Mouse (Mus musculus) hindbrain, embryonic 14.5 days (tissue): ENCODE data around the gene Sf3b2. TPM values are rescaled to one million over a fixed set of nuclear protein-coding genes. Genes with fewer than 3 reads are reported as not detected.
"Not testable (repeated sequence)": the region's sequence is repeated elsewhere in the genome, so short reads cannot be mapped to it uniquely, and the experiment has no call there.

Experiments used
- ATAC-seq: fragments of 200-750 bp; cut with Nextera tagmentation; 2 replicates; pipeline ENCODE4 v1.8.0; 2017; ENCODE audit warnings: moderate number of reproducible peaks, mild to moderate bottlenecking, moderate TSS enrichment, moderate library complexity; ENCODE audit not compliant: low FRiP score
- DNase-seq: peaks from one replicate; pipeline ENCODE4 v3.0.0-alpha.2; 2015; ENCODE audit warnings: low spot score
- H3K27ac ChIP-seq: fragments of 300-500 bp; sonication (generic); 2 replicates; pipeline ENCODE4 v1.5.1; 2014; ENCODE audit warnings: mild to moderate bottlenecking, moderate library complexity
- H3K27me3 ChIP-seq: fragments of 300-500 bp; sonication (generic); 2 replicates; pipeline ENCODE4 v1.6.1; 2014; ENCODE audit warnings: mild to moderate bottlenecking, low read length, mixed read lengths; ENCODE audit not compliant: control insufficient read depth, insufficient read depth
- H3K36me3 ChIP-seq: fragments of 300-500 bp; sonication (generic); replicated peaks from 2 replicates; pipeline ENCODE4 v1.6.1; 2014; ENCODE audit not compliant: control insufficient read depth, insufficient read depth
- H3K4me1 ChIP-seq: fragments of 300-500 bp; sonication (generic); replicated peaks from 2 replicates; pipeline ENCODE4 v1.6.1; 2014; ENCODE audit warnings: antibody characterized with exemption, low read length, mixed read lengths; ENCODE audit not compliant: control insufficient read depth, insufficient read depth
- H3K4me2 ChIP-seq: fragments of 300-500 bp; sonication (generic); replicated peaks from 2 replicates; pipeline ENCODE4 v1.6.1; 2014; ENCODE audit warnings: mild to moderate bottlenecking, moderate library complexity
- H3K4me3 ChIP-seq: fragments of 300-500 bp; sonication (generic); replicated peaks from 2 replicates; pipeline ENCODE4 v1.5.1; 2014; ENCODE audit warnings: mild to moderate bottlenecking, low read length
- H3K9ac ChIP-seq: fragments of 300-500 bp; sonication (generic); 2 replicates; pipeline ENCODE4 v1.6.1; 2014
- H3K9me3 ChIP-seq: fragments of 300-500 bp; sonication (generic); 2 replicates; pipeline ENCODE4 v1.6.1; 2016; ENCODE audit warnings: low read length; ENCODE audit not compliant: control insufficient read depth
- WGBS: fragments of 180-500 bp; shearing (Covaris S2); extraction: QIAGEN DNeasy Blood & Tissue Kit; methylation state at CpG from one replicate; pipeline ENCODE4 v1.1.7; 2014; 5-methylcytosine and 5-hydroxymethylcytosine counted together
- polyA plus RNA-seq: library from polyadenylated mRNA; unstranded; fragments of >200 nt; fragmentation: Nextera tagmentation; extraction: Ambion mirVana; gene quantifications from 2 replicates; pipeline ENCODE4 v1.2.1, GENCODE M21; 2014

The Sf3b2 gene
- polyA plus RNA-seq, 1 experiment from 2014 or later, result 305 TPM

DNA sequence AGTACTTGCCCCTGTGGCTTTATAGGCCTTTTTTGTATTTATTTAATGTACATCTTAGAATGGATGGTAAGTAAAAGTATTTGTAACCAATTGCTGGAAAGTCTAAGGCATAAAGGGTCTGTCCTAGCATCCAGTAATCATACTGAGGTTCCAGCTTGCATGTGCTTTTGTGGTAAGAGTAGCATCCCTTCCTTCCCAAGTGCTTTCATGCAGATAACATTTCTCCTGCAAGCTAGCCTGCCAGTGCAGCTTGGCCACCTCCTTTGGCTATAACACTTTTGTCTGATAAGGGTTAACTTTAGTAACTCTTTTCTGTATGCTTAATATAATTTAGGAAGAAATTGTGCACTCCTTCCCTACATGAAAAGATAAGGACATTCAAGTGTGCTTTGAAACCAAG is 27.2 kb downstream of the Sf3b2 start:
- H3K4me1 ChIP-seq, result peaks cover 18% of the 10 kb centered on the region
- H3K9me3 ChIP-seq, result no peaks in the 10 kb centered on the region
- H3K27me3 ChIP-seq, result no peaks in the 10 kb centered on the region
- no peak overlapping the region for H3K27ac ChIP-seq
- H3K36me3 ChIP-seq, result no peaks in the 10 kb centered on the region
- ATAC-seq (no peak), DNase-seq (no peak)
- no peak overlapping the region for H3K4me2 ChIP-seq
- H3K9ac ChIP-seq, result no peak overlapping the region
- no peak overlapping the region for H3K4me3 ChIP-seq

DNA sequence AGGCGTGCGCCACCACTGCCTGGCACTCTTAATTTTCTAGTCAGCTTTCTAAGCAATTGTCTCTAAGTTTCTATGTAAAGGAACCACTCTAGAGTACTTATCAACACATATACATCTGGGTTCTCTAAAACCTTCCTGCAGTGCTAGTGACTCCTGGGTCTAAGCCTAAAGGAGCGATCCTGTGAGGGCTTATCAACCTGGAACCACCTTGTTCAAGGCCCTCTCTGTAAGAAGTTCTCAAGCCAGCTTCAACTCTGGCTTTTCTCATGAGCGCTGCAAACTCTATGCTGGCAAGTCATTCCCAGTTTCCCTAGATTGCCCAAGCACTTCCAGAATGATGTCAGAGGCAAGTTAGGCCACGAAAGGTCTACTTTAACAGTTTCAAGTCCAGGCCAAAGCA is 28.2 kb downstream of the Sf3b2 start:
- WGBS, result 98% methylated on average over 5 of the region's 5 CpGs
- H3K27ac ChIP-seq, result no peak overlapping the region
- no peak overlapping the region for H3K4me2 ChIP-seq
- no peaks in the 10 kb centered on the region for H3K36me3 ChIP-seq
- peaks cover 17% of the 10 kb centered on the region for H3K4me1 ChIP-seq
- ATAC-seq, result no peak
- no peaks in the 10 kb centered on the region for H3K9me3 ChIP-seq
- no peaks in the 10 kb centered on the region for H3K27me3 ChIP-seq
- DNase-seq, result no peak
- no peak overlapping the region for H3K9ac ChIP-seq
- no peak overlapping the region for H3K4me3 ChIP-seq

DNA sequence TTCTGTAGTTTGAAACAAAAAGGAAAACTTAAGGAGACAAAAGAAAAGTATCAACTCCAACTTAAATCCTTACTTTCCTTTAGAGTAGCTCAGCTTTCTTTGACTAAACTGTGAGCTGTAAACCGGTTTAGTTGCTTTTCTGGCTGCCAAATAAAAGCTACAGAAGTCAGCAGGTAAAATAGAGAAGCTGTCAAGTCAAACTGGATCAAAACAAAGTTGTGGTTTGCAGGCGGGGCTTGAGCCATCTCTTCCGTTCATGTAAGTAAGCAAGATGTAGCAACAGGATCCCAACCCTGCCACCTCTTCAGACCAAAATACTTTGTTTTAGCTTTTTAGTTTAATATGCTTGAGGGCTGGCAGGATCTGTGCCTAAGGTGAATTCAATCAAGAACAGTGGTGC is 38.1 kb downstream of the Sf3b2 start:
- Histone ChIP-seq H3K36me3 (no peaks in the 10 kb centered on the region), H3K4me2 (no peak overlapping the region), H3K4me3 (no peak overlapping the region), H3K4me1 (no peaks in the 10 kb centered on the region), H3K27ac (no peak overlapping the region), H3K9ac (no peak overlapping the region), H3K9me3 (no peaks in the 10 kb centered on the region), H3K27me3 (no peaks in the 10 kb centered on the region)
- ATAC-seq (no peak), DNase-seq (no peak)
- WGBS, result 59% methylated on average over 3 of the region's 3 CpGs

DNA sequence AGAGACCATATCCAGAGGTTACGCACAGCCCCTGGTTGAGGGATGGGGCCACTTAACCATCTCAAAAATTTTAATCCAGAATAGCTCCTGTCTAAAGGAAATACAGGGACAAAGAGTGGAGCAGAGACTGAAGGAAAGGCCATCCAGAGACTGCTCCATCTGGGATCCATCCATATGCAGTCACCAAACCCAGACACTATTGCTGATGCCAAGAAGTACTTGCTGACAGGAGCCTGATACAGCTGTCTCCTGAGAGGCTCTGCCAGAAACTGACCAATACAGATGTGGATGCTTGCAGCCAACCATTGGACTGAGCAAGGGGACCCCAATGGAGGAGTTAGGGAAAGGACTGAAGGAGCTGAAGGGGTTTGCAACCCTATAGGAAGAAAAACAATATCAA is 58.3 kb downstream of the Sf3b2 start:
- not testable (repeated sequence) for H3K9me3 ChIP-seq, H3K36me3 ChIP-seq, DNase-seq, H3K27me3 ChIP-seq, ATAC-seq, H3K4me1 ChIP-seq, H3K9ac ChIP-seq, H3K27ac ChIP-seq, H3K4me2 ChIP-seq, H3K4me3 ChIP-seq
- WGBS, result 95% methylated on average over 1 of the region's 1 CpGs

DNA sequence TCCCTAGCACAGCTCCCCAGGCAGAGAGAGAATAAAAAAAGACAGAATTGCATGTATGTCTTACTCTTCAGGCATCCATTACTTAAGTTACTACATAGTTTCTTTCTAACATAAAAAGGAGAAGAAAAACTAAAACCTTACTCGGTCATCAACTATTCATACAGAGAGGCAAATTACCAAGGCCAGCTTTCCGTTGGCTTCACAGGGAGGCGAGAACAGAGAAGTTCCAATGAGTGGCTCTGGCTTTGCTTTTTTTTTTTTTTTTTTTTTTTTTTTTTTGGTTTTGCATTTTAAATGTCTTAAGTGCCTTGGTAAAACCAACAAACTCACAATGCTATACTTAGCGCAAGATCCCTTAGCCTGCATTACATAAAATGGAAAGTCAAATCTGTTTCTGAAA is 62.6 kb downstream of the Sf3b2 start:
- DNase-seq (no peak), ATAC-seq (no peak)
- 87% methylated on average over 4 of the region's 4 CpGs for WGBS
- H3K27me3 ChIP-seq, result no peaks in the 10 kb centered on the region
- H3K36me3 ChIP-seq, result no peaks in the 10 kb centered on the region
- no peak overlapping the region for H3K9ac ChIP-seq
- no peak overlapping the region for H3K27ac ChIP-seq
- no peaks in the 10 kb centered on the region for H3K9me3 ChIP-seq
- no peak overlapping the region for H3K4me3 ChIP-seq
- H3K4me1 ChIP-seq, result no peaks in the 10 kb centered on the region
- no peak overlapping the region for H3K4me2 ChIP-seq

DNA sequence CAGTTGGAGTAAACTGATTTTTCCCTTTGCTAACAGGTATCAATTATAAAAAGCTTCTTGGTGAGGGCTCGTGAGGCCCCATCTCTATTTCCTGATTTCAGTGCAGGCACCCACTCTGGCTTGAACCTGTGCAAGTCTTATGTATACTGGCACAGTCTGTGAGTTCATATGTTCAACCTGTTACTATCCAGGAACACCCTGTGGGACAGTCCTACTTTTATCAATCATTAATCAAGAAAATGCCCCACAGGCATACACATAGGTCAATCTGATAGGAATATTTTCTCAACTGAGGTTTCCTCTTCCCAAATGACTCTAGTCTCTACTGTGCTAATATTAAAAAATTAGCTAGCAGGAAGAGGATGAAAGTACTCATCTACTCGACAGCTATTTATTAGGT is 65.1 kb downstream of the Sf3b2 start:
- Histone ChIP-seq H3K9ac (no peak overlapping the region), H3K4me2 (no peak overlapping the region), H3K4me1 (no peaks in the 10 kb centered on the region), H3K27me3 (no peaks in the 10 kb centered on the region), H3K27ac (no peak overlapping the region), H3K4me3 (no peak overlapping the region), H3K36me3 (no peaks in the 10 kb centered on the region), H3K9me3 (no peaks in the 10 kb centered on the region)
- WGBS, result 91% methylated on average over 2 of the region's 2 CpGs
- ATAC-seq (no peak), DNase-seq (no peak)

DNA sequence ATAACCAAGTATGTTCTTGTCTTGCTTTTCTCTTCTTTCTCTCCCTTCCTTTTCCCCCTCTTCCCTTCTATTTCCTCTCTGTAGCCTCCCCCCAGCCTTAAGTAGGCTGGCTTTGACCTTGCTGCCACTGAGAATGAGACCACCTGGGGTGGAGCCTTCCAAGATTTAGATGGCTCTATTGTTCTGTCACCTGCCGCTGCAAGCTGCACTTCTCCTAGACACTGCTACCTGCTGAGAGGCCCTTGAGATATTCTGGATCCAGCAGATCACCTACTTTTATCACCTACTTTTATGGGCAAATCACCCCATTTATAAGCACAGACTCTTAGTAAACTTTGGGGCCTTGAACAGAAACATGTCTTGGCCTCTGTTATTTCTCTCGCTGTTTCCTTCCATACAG is 70.6 kb downstream of the Sf3b2 start:
- H3K9me3 ChIP-seq, result no peaks in the 10 kb centered on the region
- no peak overlapping the region for H3K4me2 ChIP-seq
- no peaks in the 10 kb centered on the region for H3K27me3 ChIP-seq
- 38% methylated on average over 2 of the region's 2 CpGs for WGBS
- H3K4me3 ChIP-seq, result no peak overlapping the region
- H3K4me1 ChIP-seq, result no peaks in the 10 kb centered on the region
- no peaks in the 10 kb centered on the region for H3K36me3 ChIP-seq
- H3K27ac ChIP-seq, result no peak overlapping the region
- no peak for ATAC-seq
- no peak for DNase-seq
- no peak overlapping the region for H3K9ac ChIP-seq

DNA sequence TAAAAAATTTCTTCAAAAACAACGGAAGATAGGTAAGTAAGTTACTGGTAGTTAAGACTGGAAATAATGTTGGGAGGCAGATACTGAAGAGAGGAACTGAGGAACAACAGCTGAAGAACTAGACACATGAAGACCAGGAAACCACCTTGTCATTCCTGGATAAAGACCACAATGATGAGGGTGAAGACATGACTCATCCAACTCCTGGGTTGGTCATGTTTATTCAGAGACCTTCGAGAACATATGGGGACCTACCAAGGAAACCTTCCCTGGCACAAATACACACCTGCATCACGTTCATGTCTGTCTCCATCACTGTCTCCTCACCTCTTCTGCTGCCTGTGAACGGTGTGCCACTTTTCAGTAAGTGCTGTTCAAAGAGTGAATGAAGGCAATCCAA is 71.2 kb downstream of the Sf3b2 start:
- no peaks in the 10 kb centered on the region for H3K36me3 ChIP-seq
- H3K4me3 ChIP-seq, result no peak overlapping the region
- H3K4me1 ChIP-seq, result no peaks in the 10 kb centered on the region
- no peaks in the 10 kb centered on the region for H3K27me3 ChIP-seq
- H3K4me2 ChIP-seq, result no peak overlapping the region
- no peak for ATAC-seq
- no peak overlapping the region for H3K27ac ChIP-seq
- H3K9me3 ChIP-seq, result no peaks in the 10 kb centered on the region
- H3K9ac ChIP-seq, result no peak overlapping the region
- no peak for DNase-seq
- 88% methylated on average over 4 of the region's 4 CpGs for WGBS

Other genes with a start within 250 kb of the Sf3b2 start
- 1.1 and 1.4 TPM in 2 replicates for gene Rin1, start 245.0 kb downstream of the Sf3b2 start, polyA plus RNA-seq
- gene Cd248, start 227.4 kb downstream of the Sf3b2 start, polyA plus RNA-seq, result 23.8 and 26.4 TPM in 2 replicates
- gene Tmem151a, start 209.9 kb downstream of the Sf3b2 start, polyA plus RNA-seq, result 20.7 and 23.8 TPM in 2 replicates
- 62.4 and 72.6 TPM in 2 replicates for gene Yif1a, start 206.9 kb downstream of the Sf3b2 start, polyA plus RNA-seq
- 485 and 502 TPM in 2 replicates for gene Cnih2, start 196.9 kb downstream of the Sf3b2 start, polyA plus RNA-seq
- 210 and 213 TPM in 2 replicates for gene Rab1b, start 188.4 kb downstream of the Sf3b2 start, polyA plus RNA-seq
- gene Klc2, start 176.9 kb downstream of the Sf3b2 start, polyA plus RNA-seq, result 72.7 and 72.9 TPM in 2 replicates
- 54.3 and 59.7 TPM in 2 replicates for gene Pacs1, start 22.3 kb downstream of the Sf3b2 start, polyA plus RNA-seq
- gene Gal3st3, start 2.9 kb upstream of the Sf3b2 start, polyA plus RNA-seq, result 34.2 and 39.8 TPM in 2 replicates
- gene Catsper1, start 40.3 kb upstream of the Sf3b2 start, polyA plus RNA-seq, result not detected in 2 replicates
- 11.2 and 12.2 TPM in 2 replicates for gene Cst6, start 54.1 kb upstream of the Sf3b2 start, polyA plus RNA-seq
- 35.0 and 37.2 TPM in 2 replicates for gene Eif1ad, start 71.3 kb upstream of the Sf3b2 start, polyA plus RNA-seq
- gene Banf1, start 71.7 kb upstream of the Sf3b2 start, polyA plus RNA-seq, result 308 and 323 TPM in 2 replicates
- gene Sart1, start 93.2 kb upstream of the Sf3b2 start, polyA plus RNA-seq, result 53.3 and 57.3 TPM in 2 replicates
- not detected in 2 replicates for gene Tsga10ip, start 107.1 kb upstream of the Sf3b2 start, polyA plus RNA-seq
- gene Drap1, start 129.5 kb upstream of the Sf3b2 start, polyA plus RNA-seq, result 237 and 253 TPM in 2 replicates
- gene AI837181, start 129.7 kb upstream of the Sf3b2 start, polyA plus RNA-seq, result 61.3 and 66.0 TPM in 2 replicates
- gene Fosl1, start 152.1 kb upstream of the Sf3b2 start, polyA plus RNA-seq, result not detected in 2 replicates
- 10.4 and 10.9 TPM in 2 replicates for gene Ccdc85b, start 162.4 kb upstream of the Sf3b2 start, polyA plus RNA-seq
- gene Fibp, start 165.2 kb upstream of the Sf3b2 start, polyA plus RNA-seq, result 145 and 151 TPM in 2 replicates
- 4.2 and 5.4 TPM in 2 replicates for gene Ctsw, start 173.1 kb upstream of the Sf3b2 start, polyA plus RNA-seq
- 37.8 and 41.1 TPM in 2 replicates for gene Efemp2, start 178.5 kb upstream of the Sf3b2 start, polyA plus RNA-seq
- gene Mus81, start 192.9 kb upstream of the Sf3b2 start, polyA plus RNA-seq, result 40.0 and 41.7 TPM in 2 replicates
- gene Cfl1, start 195.0 kb upstream of the Sf3b2 start, polyA plus RNA-seq, result 3,620 and 3,763 TPM in 2 replicates
- gene 1700020D05Rik, start 208.3 kb upstream of the Sf3b2 start, polyA plus RNA-seq, result 0.21 and 0.58 TPM in 2 replicates
- gene Snx32, start 215.1 kb upstream of the Sf3b2 start, polyA plus RNA-seq, result 87.1 and 96.5 TPM in 2 replicates